ENCODE assay signal across 18 mouse cellular contexts in genomic region chr19:24672366-24672960, GRCm38 (mm10). TPM values are rescaled to one million over a fixed set of nuclear protein-coding genes. Genes with fewer than 3 reads are reported as not detected.
A peak's percentile ranks its signal among the peaks of the same experiment; 100 is the strongest.
DNase-seq lines count a peak whose midpoint lies in the region; ATAC-seq and TF ChIP-seq lines count a peak whose summit lies in the region.
"Had no signal": no experiment of that assay in that cellular context is flagged by ENCODE, and none has a peak within 500 bp of the region (broad histone marks: within the 10 kb centered on the region; RNA-seq: fewer than 3 reads in every experiment).

No protein-coding gene starts in this region.

- no peak overlapping the region for H3K4me3 ChIP-seq in forebrain, embryonic 14.5 days (ENCODE audit: low read depth, low read length)
- H3K4me3 ChIP-seq in forebrain, postnatal 0 days (ENCODE audit: low read depth, low read length), result no peak overlapping the region
- H3K4me3 ChIP-seq in intestine, embryonic 15.5 days (replicated peaks), result no peak overlapping the region
- H3K4me3 ChIP-seq in lung, embryonic 15.5 days, result no peak overlapping the region
- H3K4me3 ChIP-seq: hindbrain, embryonic 12.5 days; limb, embryonic 15.5 days; neural tube, embryonic 12.5 days had no signal

- H3K36me3 ChIP-seq in forebrain, embryonic 14.5 days (ENCODE audit: control insufficient read depth, insufficient read depth, low read length), result no peaks in the 10 kb centered on the region
- H3K36me3 ChIP-seq in forebrain, postnatal 0 days (ENCODE audit: insufficient read depth), result no peaks in the 10 kb centered on the region
- H3K36me3 ChIP-seq in intestine, embryonic 15.5 days, result no peaks in the 10 kb centered on the region
- no peaks in the 10 kb centered on the region for H3K36me3 ChIP-seq in lung, embryonic 15.5 days
- H3K36me3 ChIP-seq: hindbrain, embryonic 12.5 days; limb, embryonic 15.5 days; neural tube, embryonic 12.5 days had no signal

- 80% methylated on average over 10 of the region's 10 CpGs for WGBS in forebrain, embryonic 14.5 days
- WGBS in forebrain, postnatal 0 days, result 79% methylated on average over 10 of the region's 10 CpGs
- 46% methylated on average over 10 of the region's 10 CpGs for WGBS in intestine, embryonic 15.5 days
- 39% methylated on average over 10 of the region's 10 CpGs for WGBS in lung, embryonic 15.5 days

- H3K4me1 ChIP-seq in forebrain, embryonic 14.5 days (ENCODE audit: control insufficient read depth, insufficient read depth, low read length), result no peaks in the 10 kb centered on the region
- H3K4me1 ChIP-seq in forebrain, postnatal 0 days (ENCODE audit: insufficient read depth), result no peaks in the 10 kb centered on the region
- H3K4me1 ChIP-seq in intestine, embryonic 15.5 days (replicated peaks), result peaks cover 9% of the 10 kb centered on the region
- peaks cover 8% of the 10 kb centered on the region for H3K4me1 ChIP-seq in lung, embryonic 15.5 days
- H3K4me1 ChIP-seq: hindbrain, embryonic 12.5 days; limb, embryonic 15.5 days; neural tube, embryonic 12.5 days had no signal

- H3K9me3 ChIP-seq in forebrain, embryonic 14.5 days (replicated peaks; ENCODE audit: control insufficient read depth, low read length), result no peaks in the 10 kb centered on the region
- no peaks in the 10 kb centered on the region for H3K9me3 ChIP-seq in forebrain, postnatal 0 days (ENCODE audit: low read length)
- H3K9me3 ChIP-seq in intestine, embryonic 15.5 days, result no peaks in the 10 kb centered on the region
- H3K9me3 ChIP-seq in lung, embryonic 15.5 days, result no peaks in the 10 kb centered on the region
- H3K9me3 ChIP-seq: hindbrain, embryonic 12.5 days; limb, embryonic 15.5 days; neural tube, embryonic 12.5 days had no signal

- no peak for DNase-seq in forebrain, embryonic 14.5 days (ENCODE audit: low spot score)
- no peak for DNase-seq in forebrain, postnatal 0 days
- peak; percentile 34 for DNase-seq in kidney, adult 18-20 months
- DNase-seq in kidney, adult 9 months, result no peak
- DNase-seq in yolk sac, embryonic 10.5 days (ENCODE audit: low spot score), result no peak
- DNase-seq in frontal cortex, postnatal 25 days (ENCODE audit: low spot score in 2 of 2), result no peak
- DNase-seq: cerebellum, adult 18-20 months; midbrain, embryonic 14.5 days; retina, postnatal 1 day; thymus, postnatal 25 days had no signal

- ATAC-seq in forebrain, embryonic 14.5 days, result no peak
- no peak for ATAC-seq in forebrain, postnatal 0 days
- peak; percentile 50 for ATAC-seq in intestine, embryonic 15.5 days
- ATAC-seq in lung, embryonic 15.5 days (ENCODE audit: borderline replicate concordance, extremely low read depth, low FRiP score, low TSS enrichment), result peak; percentile 31; the same call in 1 of the 2 replicates
- ATAC-seq: forebrain, embryonic 16.5 days had no signal

- no peak for TF ChIP-seq CTCF in forebrain, postnatal 0 days (IDR thresholded peaks at IDR 0.05; ENCODE audit: low read depth)

- no peak overlapping the region for H3K9ac ChIP-seq in forebrain, embryonic 14.5 days (ENCODE audit: low read length)
- no peak overlapping the region for H3K9ac ChIP-seq in forebrain, postnatal 0 days
- H3K9ac ChIP-seq in intestine, embryonic 15.5 days, result no peak overlapping the region
- no peak overlapping the region for H3K9ac ChIP-seq in lung, embryonic 15.5 days
- H3K9ac ChIP-seq: hindbrain, embryonic 12.5 days; limb, embryonic 15.5 days; neural tube, embryonic 12.5 days had no signal

- no peak overlapping the region for H3K4me2 ChIP-seq in forebrain, embryonic 14.5 days (ENCODE audit: low read length)
- no peak overlapping the region for H3K4me2 ChIP-seq in forebrain, postnatal 0 days (ENCODE audit: low read depth)
- no peak overlapping the region for H3K4me2 ChIP-seq in intestine, embryonic 15.5 days (replicated peaks)
- no peak overlapping the region for H3K4me2 ChIP-seq in lung, embryonic 15.5 days
- H3K4me2 ChIP-seq: hindbrain, embryonic 12.5 days; limb, embryonic 15.5 days; neural tube, embryonic 12.5 days had no signal

- H3K27me3 ChIP-seq in forebrain, embryonic 14.5 days (replicated peaks; ENCODE audit: control insufficient read depth, insufficient read depth, low read length), result no peaks in the 10 kb centered on the region
- H3K27me3 ChIP-seq in forebrain, postnatal 0 days (ENCODE audit: insufficient read depth, low read length), result no peaks in the 10 kb centered on the region
- H3K27me3 ChIP-seq in intestine, embryonic 15.5 days (replicated peaks), result no peaks in the 10 kb centered on the region
- H3K27me3 ChIP-seq in lung, embryonic 15.5 days, result no peaks in the 10 kb centered on the region
- H3K27me3 ChIP-seq: hindbrain, embryonic 12.5 days; limb, embryonic 15.5 days; neural tube, embryonic 12.5 days; Patski had no signal

- H3K27ac ChIP-seq in forebrain, embryonic 14.5 days (ENCODE audit: low read depth, low read length), result peak overlapping the region; percentile 30; the same call in 1 of the 2 replicates
- H3K27ac ChIP-seq in forebrain, postnatal 0 days (ENCODE audit: low read depth, low read length), result no peak overlapping the region
- 0 out of 2 replicates have a peak overlapping the region, but pooled peaks have one; percentile 23 for H3K27ac ChIP-seq in intestine, embryonic 15.5 days
- peak overlapping the region; percentile 70 for H3K27ac ChIP-seq in lung, embryonic 15.5 days
- H3K27ac ChIP-seq: hindbrain, embryonic 12.5 days; limb, embryonic 15.5 days; neural tube, embryonic 12.5 days; stomach, postnatal 0 days had no signal

RNA-seq across cellular contexts. Expression of gene Tmem252, which starts 1.3 kb away (rescaled TPM):
- 0.87 and 0.97 TPM in 2 replicates for polyA plus RNA-seq in forebrain, embryonic 14.5 days (2014; fragmentation: Nextera tagmentation; extraction: Ambion mirVana)
- 0.62 and 1.2 TPM in 2 replicates for total RNA-seq in forebrain, postnatal 0 days (2014; rRNA removed)
- polyA plus RNA-seq in forebrain, postnatal 0 days (2015; fragmentation: Nextera tagmentation; extraction: Ambion mirVana), result 0.83 and 0.98 TPM in 2 replicates
- 4.8 and 5.4 TPM in 2 replicates for polyA plus RNA-seq in intestine, embryonic 15.5 days (2015; fragmentation: Nextera tagmentation; extraction: Ambion mirVana)
- 3.0 and 3.3 TPM in 2 replicates for polyA plus RNA-seq in lung, embryonic 15.5 days (2015; fragmentation: Nextera tagmentation; extraction: Ambion mirVana)

Comparison
In these comparisons a context has a peak if more than half of its experiments do, and no peak if none do; other contexts are left out.
1. ATAC-seq: peak in intestine, embryonic 15.5 days (single experiment) and lung, embryonic 15.5 days (single experiment); none in forebrain, embryonic 14.5 days (single experiment) and forebrain, postnatal 0 days (single experiment).